Mouse (Mus musculus) frontal cortex, adult (tissue): ENCODE data around the gene Il21r.

ENCODE experiments used
- ATAC-seq: cut with Nextera tagmentation; 2 replicates; pipeline ENCODE4 v1.9.2; 2017; ENCODE audit warnings: mild to moderate bottlenecking, moderate library complexity, mixed read lengths; ENCODE audit not compliant: low TSS enrichment

Il21r gene

DNA sequence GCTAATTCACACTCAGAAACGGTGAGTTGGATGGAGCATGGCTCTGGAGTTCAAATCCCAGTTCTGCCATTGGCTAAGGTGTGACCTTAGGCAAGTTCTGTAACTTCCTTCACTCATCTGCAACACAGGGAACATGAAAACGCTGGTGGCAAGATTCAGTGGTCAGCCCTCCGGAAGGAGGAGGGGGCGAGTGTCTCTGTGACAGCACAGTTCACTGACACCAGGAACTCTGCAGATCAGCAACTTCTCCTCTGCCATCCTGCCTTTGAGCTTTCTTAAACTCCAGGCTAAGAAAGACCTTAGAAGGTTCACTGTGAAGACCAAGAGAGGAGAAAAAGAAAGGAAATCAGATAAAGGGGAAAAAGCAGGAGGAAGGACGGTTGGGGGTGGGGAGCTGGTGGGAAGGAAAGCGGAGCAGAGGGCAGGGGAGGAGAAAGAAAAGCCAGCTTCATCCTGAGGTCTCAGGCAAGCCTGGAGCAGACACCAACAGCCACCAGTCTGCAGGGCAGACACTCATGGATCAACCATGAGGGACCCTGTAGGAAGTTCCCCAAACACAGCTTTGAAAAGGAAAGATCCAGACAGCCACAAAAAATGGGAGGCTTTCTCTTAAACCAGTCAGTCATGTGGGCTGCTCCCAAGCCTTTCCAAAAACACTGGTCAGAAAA lies 2.5 kb upstream of the Il21r start:
- no peak for ATAC-seq

DNA sequence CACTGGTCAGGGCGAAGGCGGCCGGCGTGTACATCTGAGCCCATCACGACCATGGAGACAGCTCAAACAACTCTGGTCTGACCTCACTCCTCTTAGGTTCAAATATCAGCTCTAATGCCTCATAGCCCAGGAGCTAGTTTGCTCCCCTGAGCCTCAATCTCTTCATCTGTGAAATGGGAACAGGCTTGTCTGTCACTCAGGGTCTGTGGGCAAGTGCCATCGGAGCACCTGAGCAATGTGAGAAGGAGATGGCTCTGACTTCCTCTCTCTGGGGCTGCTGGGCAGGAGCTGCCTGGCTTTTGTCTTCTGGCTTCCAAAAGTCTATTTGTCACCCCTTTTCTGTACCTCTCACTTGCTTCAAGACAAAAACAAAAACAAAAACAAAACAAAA lies 2.0 kb upstream of the Il21r start:
- no peak for ATAC-seq

- no peak for ATAC-seq
Measured at GRCm38 (mm10) chr7:125601821-125602448, 1.3 kb upstream of the Il21r start.

DNA sequence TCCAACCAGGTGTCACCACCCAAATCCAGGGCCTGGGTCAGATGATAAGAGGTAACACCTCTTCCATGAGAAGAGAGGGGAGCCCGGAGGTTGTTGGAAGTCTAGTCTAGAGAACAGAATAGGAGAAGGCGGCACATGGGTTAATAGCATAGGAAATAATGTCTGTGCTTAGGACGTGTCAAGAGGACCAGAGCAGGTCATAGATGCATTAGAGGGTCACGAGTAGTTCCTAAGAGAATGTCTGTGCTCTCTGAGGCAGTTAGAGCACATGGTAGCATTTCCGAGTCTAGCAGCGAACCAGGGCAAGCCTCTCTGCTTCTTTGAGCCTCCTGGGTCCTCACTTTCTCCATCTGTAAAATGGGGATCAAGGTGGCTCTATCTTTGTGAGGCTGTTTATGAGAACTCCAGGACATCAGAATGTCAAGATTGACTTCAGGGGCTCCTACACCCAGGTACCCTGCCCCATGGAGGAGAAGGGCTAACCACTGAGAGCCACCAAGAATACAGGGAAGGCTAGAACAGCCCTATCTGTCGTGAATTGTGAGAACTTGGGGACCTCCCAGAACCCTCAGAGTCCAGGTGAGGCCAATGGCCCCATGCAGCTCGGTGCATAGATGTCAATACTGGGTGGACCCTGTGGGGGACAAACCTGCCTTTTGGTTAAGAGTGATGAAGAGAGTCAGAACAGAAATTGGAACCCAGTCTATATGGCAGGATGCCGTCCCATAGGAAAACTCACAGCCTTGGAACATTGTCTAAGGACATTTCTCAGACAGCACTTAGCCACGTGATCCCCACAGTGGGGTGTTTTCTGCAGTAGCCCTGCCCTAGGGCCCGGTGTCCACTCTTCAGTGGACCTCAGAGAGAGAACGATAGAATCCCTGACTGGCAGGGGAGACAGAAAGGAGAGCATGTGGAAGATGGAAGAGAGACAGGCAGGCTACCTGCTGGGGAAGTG lies 1.4 kb downstream of the Il21r start:
- ATAC-seq, result no peak

- no peak for ATAC-seq
Measured at GRCm38 (mm10) chr7:125605725-125606139, 2.5 kb downstream of the Il21r start.

DNA sequence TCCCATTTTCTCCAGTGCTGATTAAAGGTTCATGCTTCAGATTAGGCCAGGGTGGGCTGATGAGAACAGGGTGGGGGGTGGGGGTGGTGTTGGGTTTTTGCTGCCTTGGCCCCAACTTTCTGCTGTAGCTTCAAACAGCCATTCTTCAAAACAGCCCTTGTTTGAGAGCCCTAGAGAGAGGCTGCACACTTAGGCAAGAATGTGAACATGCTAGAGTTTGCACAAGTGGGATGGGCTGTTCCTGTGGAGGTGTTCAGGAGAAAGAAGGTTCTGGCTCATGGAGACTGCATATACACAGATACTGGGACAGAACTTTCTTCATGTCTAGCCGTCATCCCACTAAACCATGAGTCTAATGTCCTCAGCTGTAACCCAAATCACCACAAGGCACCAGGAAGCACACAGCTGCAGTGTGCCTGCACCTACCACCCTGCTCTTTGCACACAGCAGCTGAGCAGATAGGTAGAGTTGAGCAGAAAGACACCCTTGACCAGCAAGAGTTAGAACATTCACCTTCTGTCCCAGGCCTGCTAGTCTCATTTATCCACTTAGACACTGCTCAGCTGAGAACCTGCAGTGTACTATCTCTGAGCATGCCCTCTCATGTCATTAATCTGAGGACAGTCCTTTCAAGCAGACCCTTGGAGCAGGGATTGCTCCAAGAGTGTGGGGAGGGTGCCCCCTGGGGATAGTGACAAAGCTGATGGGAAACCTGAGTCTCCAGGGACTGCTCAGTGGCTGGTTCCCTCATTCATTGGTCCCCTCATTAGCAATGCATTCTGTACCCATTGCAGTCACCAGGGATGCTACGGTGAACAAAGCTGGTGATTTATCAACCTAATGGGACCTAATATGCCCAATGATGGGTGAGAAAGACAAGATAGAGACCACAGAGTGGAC lies 3.3 kb downstream of the Il21r start:
- ATAC-seq, result no peak

- ATAC-seq, result no peak
Measured at GRCm38 (mm10) chr7:125607384-125608182, 4.4 kb downstream of the Il21r start.

- ATAC-seq, result no peak
Measured at GRCm38 (mm10) chr7:125608183-125608688, 5.0 kb downstream of the Il21r start.

DNA sequence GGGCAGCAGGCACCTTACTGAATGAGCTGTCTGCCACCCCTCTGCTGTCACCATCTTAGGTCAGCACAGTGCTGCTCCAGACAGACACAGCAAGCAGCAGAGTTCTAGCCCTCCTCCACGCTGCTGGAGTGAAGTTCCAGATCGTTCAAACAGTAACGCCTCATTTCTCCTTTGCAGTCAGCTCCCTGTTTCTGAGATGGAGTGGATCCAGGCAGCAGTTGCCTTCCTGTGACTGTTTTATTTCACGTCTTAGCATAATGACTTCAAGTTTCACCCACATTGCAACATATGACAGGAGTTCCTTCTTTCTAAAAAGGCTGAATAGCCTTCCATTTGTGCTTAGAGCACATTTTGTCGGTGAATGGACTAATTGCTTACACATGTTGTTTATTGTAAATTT lies 10.3 kb downstream of the Il21r start:
- no peak for ATAC-seq

DNA sequence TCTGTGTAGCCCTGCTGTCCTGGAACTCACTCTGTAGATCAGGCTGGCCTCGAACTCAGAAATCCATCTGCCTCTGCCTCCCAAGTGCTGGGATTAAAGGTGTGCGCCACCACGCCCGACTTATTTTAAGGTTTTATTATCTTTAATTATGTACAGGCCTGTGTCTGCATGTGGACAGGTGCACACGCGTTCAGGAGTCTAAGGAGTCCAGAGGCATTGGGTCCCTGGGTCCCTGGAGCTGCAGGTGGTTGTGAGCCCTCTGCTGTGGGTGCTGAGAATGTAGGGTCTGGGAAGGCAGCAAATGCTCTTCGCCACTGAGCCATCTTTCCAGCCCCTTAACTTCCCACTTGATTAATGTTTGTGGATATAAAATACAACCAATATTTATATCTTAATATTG lies 12.2 kb downstream of the Il21r start:
- no peak for ATAC-seq

DNA sequence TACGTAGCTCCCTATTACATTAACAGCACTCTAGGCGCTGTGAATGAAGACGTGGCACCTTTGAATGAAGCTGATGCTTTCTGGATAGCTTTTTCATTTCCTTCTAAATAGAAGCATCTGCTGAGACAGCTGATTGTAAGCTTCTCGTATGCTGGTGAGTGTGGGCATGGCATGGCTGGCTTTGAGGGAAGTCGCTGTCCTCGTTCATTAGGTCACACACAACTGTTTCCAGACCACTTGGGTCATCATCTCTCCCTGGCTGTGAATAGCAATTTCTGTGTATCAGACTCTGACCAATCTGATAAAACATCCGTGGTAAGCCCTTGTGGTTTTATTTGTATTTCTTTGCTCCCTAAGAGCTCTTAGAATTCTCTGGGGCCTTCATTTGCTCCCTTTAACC lies 14.8 kb downstream of the Il21r start:
- no peak for ATAC-seq

- no peak for ATAC-seq
Measured at GRCm38 (mm10) chr7:125620077-125620476, 16.8 kb downstream of the Il21r start.

DNA sequence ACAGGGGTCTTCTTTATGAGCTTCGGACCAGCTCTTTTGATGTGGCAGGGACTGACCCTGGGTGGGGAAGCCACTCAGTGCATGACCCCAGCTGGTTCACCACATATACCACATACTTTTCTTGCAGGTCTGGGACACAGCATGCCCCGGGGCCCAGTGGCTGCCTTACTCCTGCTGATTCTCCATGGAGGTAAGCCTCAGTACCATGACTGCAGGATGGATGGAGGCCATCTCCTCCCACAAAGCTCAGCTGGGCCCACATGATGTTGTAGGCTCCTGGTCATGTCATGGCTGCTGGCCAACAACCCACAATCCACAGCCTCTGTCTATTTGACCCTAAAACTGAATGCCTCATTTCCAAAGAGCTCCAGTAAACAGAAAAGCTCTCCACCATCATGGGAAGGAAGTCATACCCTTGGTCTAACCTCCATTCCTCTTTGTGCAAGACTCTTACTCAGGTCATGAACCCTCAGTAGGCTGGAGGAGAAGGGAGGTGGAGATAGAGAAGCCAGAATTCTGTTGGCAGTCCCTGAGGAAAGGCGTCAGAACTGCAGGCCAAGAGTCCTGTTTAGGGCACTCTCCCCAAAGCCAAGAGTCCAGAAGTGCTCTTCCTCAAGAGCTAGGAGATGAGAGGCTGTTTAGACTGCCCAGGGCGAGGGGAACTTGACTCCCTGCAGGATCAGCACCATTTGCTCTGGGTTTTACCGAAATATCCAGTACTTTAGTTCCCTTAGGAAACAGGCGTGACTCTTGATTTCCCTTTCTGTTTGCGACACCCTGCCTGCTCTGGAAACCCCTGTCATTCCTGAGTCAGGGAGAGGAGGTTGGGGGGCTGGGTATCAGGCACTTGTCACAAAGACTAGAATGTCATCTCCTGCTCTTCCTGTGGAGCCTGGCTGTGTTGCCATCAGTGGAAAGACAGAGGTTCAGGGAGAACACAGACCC lies 19.8 kb downstream of the Il21r start:
- ATAC-seq, result no peak

DNA sequence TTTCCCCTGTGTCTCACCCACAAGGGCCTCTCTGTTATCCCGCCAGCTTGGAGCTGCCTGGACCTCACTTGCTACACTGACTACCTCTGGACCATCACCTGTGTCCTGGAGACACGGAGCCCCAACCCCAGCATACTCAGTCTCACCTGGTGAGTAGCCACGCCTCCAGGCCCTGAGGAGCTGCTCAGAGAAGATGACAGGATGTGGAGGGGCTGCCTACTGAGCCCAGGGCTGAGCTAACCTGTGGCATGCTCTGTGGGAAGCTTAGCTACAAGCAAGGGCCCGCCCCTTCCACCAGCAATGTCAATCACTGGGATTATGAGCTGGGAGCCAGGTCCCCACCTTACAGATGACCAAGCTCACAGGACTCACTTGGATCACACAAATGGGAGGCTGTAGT lies 22.0 kb downstream of the Il21r start:
- ATAC-seq, result no peak

- no peak for ATAC-seq
Measured at GRCm38 (mm10) chr7:125625829-125626228, 22.6 kb downstream of the Il21r start.

DNA sequence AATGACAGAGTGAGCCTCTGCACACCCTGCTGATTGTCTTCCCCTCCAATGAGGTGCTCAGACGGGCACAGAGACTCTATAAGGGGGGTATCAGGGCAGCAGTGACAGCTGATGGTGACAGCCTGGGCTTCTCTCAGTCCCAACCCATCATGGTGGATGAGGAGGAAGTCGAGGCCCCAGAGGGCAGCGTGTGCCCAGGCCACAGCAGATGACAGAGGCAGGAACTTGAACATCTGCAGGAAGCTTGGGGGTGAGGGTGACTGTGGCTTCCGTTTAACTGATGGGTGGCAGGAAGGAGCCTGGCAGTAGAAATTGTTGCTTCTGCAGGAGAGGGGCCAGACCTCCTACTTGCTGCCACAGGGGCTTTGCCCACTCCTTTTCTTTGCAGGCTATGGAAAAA lies 27.1 kb downstream of the Il21r start:
- no peak for ATAC-seq

DNA sequence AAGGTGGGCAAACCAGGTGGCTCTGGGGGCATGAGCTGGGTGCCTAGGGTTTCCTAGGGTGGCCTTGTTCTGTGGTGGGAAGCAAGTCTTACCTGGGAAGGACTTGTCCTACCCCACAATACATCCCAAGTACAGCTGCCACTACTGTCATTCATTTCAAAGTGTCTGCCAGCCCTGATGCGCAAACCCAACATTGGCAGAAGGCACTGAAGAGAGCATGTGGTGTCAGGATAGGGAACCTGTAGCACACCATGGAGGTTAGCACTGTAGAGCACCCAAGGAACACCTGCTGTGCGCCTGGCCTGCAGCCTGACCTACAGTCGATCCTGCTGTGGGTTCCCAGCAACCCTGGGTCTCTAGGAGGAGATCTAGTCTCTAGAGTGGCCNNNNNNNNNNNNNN lies 27.8 kb downstream of the Il21r start:
- no peak for ATAC-seq

GRCm38 (mm10) chr7:125637220-125638140 lies 34.3 kb downstream of the Il21r start:
- ATAC-seq, result no peak
